Comparison of ENCODE assay signal across 10 mouse cellular contexts in genomic region chr2:166471257-166471753, GRCm38 (mm10).
DNase-seq lines count a peak whose midpoint lies in the region; ATAC-seq and TF ChIP-seq lines count a peak whose summit lies in the region.
"Had no signal": no experiment of that assay in that cellular context is flagged by ENCODE, and none has a peak within 500 bp of the region (broad histone marks: within the 10 kb centered on the region; RNA-seq: fewer than 3 reads in every experiment).

No protein-coding gene starts in this region.

- peak overlapping the region; percentile 72 for H3K27ac ChIP-seq in bone marrow, adult 2 months (ENCODE audit: control insufficient read depth, insufficient read depth, low read depth, low read length, poor library complexity)
- peak overlapping the region; percentile 49; the same call in 1 of the 2 replicates for H3K27ac ChIP-seq in forebrain, embryonic 13.5 days
- peak overlapping the region; percentile 88 for H3K27ac ChIP-seq in macrophage
- no peak overlapping the region; the same call in 1 of the 2 replicates for H3K27ac ChIP-seq in limb, embryonic 10.5 days
- H3K27ac ChIP-seq: limb, embryonic 15.5 days had no signal

- H3K4me1 ChIP-seq in bone marrow, adult 2 months (ENCODE audit: control insufficient read depth, insufficient read depth, low read length) = peaks cover 7% of the 10 kb centered on the region
- H3K4me1 ChIP-seq in forebrain, embryonic 13.5 days = peaks cover 20% of the 10 kb centered on the region
- H3K4me1 ChIP-seq in limb, embryonic 10.5 days = peaks cover 31% of the 10 kb centered on the region

- no peaks in the 10 kb centered on the region for H3K27me3 ChIP-seq in forebrain, embryonic 13.5 days
- H3K27me3 ChIP-seq in limb, embryonic 10.5 days (ENCODE audit: low read depth, poor library complexity, severe bottlenecking) = no peaks in the 10 kb centered on the region
- H3K27me3 ChIP-seq: limb, embryonic 15.5 days had no signal

- no peak for TF ChIP-seq POLR2A in bone marrow, adult 2 months (IDR thresholded peaks at IDR 0.05; ENCODE audit: borderline replicate concordance, control insufficient read depth, low read depth, low read length)

- no peaks in the 10 kb centered on the region for H3K36me3 ChIP-seq in forebrain, embryonic 13.5 days (ENCODE audit: poor library complexity, severe bottlenecking)
- H3K36me3 ChIP-seq in macrophage (ENCODE audit: inconsistent target) = no peaks in the 10 kb centered on the region
- no peaks in the 10 kb centered on the region for H3K36me3 ChIP-seq in limb, embryonic 10.5 days
- H3K36me3 ChIP-seq: limb, embryonic 15.5 days had no signal

- no peak overlapping the region for H3K9ac ChIP-seq in forebrain, embryonic 13.5 days
- H3K9ac ChIP-seq: limb, embryonic 15.5 days had no signal

- no peaks in the 10 kb centered on the region for H3K79me2 ChIP-seq in macrophage (ENCODE audit: inconsistent target)

- H3K9me3 ChIP-seq in forebrain, embryonic 13.5 days (replicated peaks) = no peaks in the 10 kb centered on the region
- no peaks in the 10 kb centered on the region for H3K9me3 ChIP-seq in limb, embryonic 10.5 days (replicated peaks)
- H3K9me3 ChIP-seq: limb, embryonic 15.5 days had no signal

- peak; percentile 72 for ATAC-seq in forebrain, embryonic 13.5 days

- no peak for TF ChIP-seq CTCF in bone marrow, adult 2 months (IDR thresholded peaks at IDR 0.05; ENCODE audit: control insufficient read depth, insufficient read depth, low read length)

- H3K4me3 ChIP-seq in bone marrow, adult 2 months (replicated peaks; ENCODE audit: control insufficient read depth, low read depth, low read length) = no peak overlapping the region
- H3K4me3 ChIP-seq in forebrain, embryonic 13.5 days = no peak overlapping the region
- no peak overlapping the region for H3K4me3 ChIP-seq in macrophage (ENCODE audit: inconsistent target)
- no peak overlapping the region for H3K4me3 ChIP-seq in limb, embryonic 10.5 days
- H3K4me3 ChIP-seq: limb, embryonic 15.5 days had no signal

- DNase-seq in layer of hippocampus, adult 11-12 months (ENCODE audit: low spot score) = peak; percentile 43
- DNase-seq in layer of hippocampus, adult 9-10 months (ENCODE audit: low spot score) = no peak
- DNase-seq in c-Kit-positive CD71-positive TER-119-positive erythroid progenitor cells, embryonic 14.5 days (ENCODE audit: low spot score) = no peak
- no peak for DNase-seq in limb, embryonic 10.5 days (ENCODE audit: low spot score)
- DNase-seq in left cerebral cortex, adult 9 months (ENCODE audit: low spot score in 2 of 2) = no peak
- DNase-seq: kidney, adult 9 months had no signal

- H3K4me2 ChIP-seq in forebrain, embryonic 13.5 days = 0 out of 2 replicates have a peak overlapping the region, but pooled peaks have one; percentile 19
- H3K4me2 ChIP-seq: limb, embryonic 15.5 days had no signal

- WGBS in bone marrow, adult 2 months = 7% methylated on average over 6 of the region's 6 CpGs
- 36% methylated on average over 6 of the region's 6 CpGs for WGBS in forebrain, embryonic 13.5 days
- WGBS in macrophage (ENCODE audit: missing documents) = 15% methylated on average over 6 of the region's 6 CpGs
- WGBS in limb, embryonic 10.5 days = 79% methylated on average over 6 of the region's 6 CpGs
